Mouse (Mus musculus) kidney, adult 9 months (tissue): ENCODE measurements at regions not wholly inside any gene's neighbourhood (a gene's known extent, or its start where the extent isn't known, plus 50 kb on each side); places are given as distances from the start of the nearest gene placed in this dataset.
"Not testable (repeated sequence)": the region's sequence is repeated elsewhere in the genome, so short reads cannot be mapped to it uniquely, and the experiment has no call there.

Experiments
- DNase-seq: peaks from one replicate; pipeline ENCODE4 v3.0.0; 2022

- DNase-seq: not testable (repeated sequence)
Measured at GRCm38 (mm10) chr16:8914183-8914582, 84.3 kb downstream of the 1810013L24Rik start.

- DNase-seq: no peak
Measured at GRCm38 (mm10) chr16:8916091-8916490, 86.2 kb downstream of the 1810013L24Rik start.

- no peak for DNase-seq
Measured at GRCm38 (mm10) chr16:8918741-8919535, 89.0 kb downstream of the 1810013L24Rik start.

- no peak for DNase-seq
Measured at GRCm38 (mm10) chr16:8924732-8925131, 94.8 kb downstream of the 1810013L24Rik start.

GRCm38 (mm10) chr16:8931961-8932360 lies 102.1 kb downstream of the 1810013L24Rik start:
- DNase-seq: no peak

GRCm38 (mm10) chr16:8933121-8933520 lies 103.2 kb downstream of the 1810013L24Rik start:
- no peak for DNase-seq

- DNase-seq: no peak
Measured at GRCm38 (mm10) chr16:8936446-8936845, 106.5 kb downstream of the 1810013L24Rik start.

- no peak for DNase-seq
Measured at GRCm38 (mm10) chr16:8938516-8938915, 108.6 kb downstream of the 1810013L24Rik start.

GRCm38 (mm10) chr16:8939136-8939535 lies 109.2 kb downstream of the 1810013L24Rik start:
- DNase-seq: no peak

- DNase-seq: no peak
Measured at GRCm38 (mm10) chr16:8944412-8945102, 114.7 kb downstream of the 1810013L24Rik start.

GRCm38 (mm10) chr16:8947846-8948245 lies 117.9 kb downstream of the 1810013L24Rik start:
- no peak for DNase-seq

GRCm38 (mm10) chr16:8951156-8951899 lies 121.4 kb downstream of the 1810013L24Rik start:
- DNase-seq: no peak

GRCm38 (mm10) chr16:8961739-8962138 lies 131.8 kb downstream of the 1810013L24Rik start:
- no peak for DNase-seq

- DNase-seq: no peak
Measured at GRCm38 (mm10) chr16:8993521-8994250, 163.8 kb downstream of the 1810013L24Rik start.

GRCm38 (mm10) chr16:8994521-8994920 lies 164.6 kb downstream of the 1810013L24Rik start:
- no peak for DNase-seq

- no peak for DNase-seq
Measured at GRCm38 (mm10) chr16:8997250-8997649, 167.3 kb downstream of the 1810013L24Rik start.

- no peak for DNase-seq
Measured at GRCm38 (mm10) chr16:9004012-9004411, 174.1 kb downstream of the 1810013L24Rik start.

GRCm38 (mm10) chr16:9005933-9006332 lies 176.0 kb downstream of the 1810013L24Rik start:
- no peak for DNase-seq

- DNase-seq: peak; percentile 58
Measured at GRCm38 (mm10) chr16:9009361-9010083, 179.6 kb downstream of the 1810013L24Rik start.

GRCm38 (mm10) chr16:9011077-9011476 lies 181.2 kb downstream of the 1810013L24Rik start:
- no peak for DNase-seq

- DNase-seq: no peak
Measured at GRCm38 (mm10) chr16:9011691-9012090, 181.8 kb downstream of the 1810013L24Rik start.
